Mouse (Mus musculus): ENCODE results near the gene Gm13283. TPM values are rescaled to one million over a fixed set of nuclear protein-coding genes. Genes with fewer than 3 reads are reported as not detected.
"Not testable (repeated sequence)": the region's sequence is repeated elsewhere in the genome, so short reads cannot be mapped to it uniquely, and the experiment has no call there.

Gm13283 gene
- polyA plus RNA-seq, 1 experiment from 2014 or later, result 0.22 TPM

GRCm38 (mm10) chr4:88744207-88744606 lies 15.7 kb upstream of the Gm13283 start:
- WGBS, result 72% methylated on average over 3 of the region's 3 CpGs
- Histone ChIP-seq H3K9ac (no peak overlapping the region), H3K36me3 (no peaks in the 10 kb centered on the region), H3K4me2 (no peak overlapping the region), H3K27ac (no peak overlapping the region), H3K9me3 (no peaks in the 10 kb centered on the region), H3K4me3 (no peak overlapping the region), H3K4me1 (replicated peaks) (no peaks in the 10 kb centered on the region), H3K27me3 (no peaks in the 10 kb centered on the region)
- ATAC-seq (ENCODE audit: low FRiP score), result no peak

DNA sequence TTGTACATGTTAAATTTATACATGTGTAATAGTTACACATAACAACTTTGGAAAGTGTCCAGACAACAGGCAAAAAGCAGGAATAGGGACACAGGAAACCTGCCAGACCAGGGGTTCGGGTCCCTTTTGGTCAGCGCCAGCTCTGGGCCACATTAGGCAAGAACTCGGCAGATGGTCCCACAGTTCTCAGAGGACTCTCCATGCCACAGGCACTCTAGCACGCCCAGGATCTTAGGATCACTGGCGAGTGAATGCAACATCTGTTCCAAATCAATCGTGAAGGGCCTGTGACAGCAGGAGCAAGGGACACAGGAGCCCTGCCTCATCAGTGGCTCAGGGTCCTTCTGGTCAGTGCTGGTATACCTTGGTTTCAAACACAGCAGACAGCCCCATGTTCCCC lies 10.0 kb upstream of the Gm13283 start:
- no peak overlapping the region for H3K4me2 ChIP-seq

DNA sequence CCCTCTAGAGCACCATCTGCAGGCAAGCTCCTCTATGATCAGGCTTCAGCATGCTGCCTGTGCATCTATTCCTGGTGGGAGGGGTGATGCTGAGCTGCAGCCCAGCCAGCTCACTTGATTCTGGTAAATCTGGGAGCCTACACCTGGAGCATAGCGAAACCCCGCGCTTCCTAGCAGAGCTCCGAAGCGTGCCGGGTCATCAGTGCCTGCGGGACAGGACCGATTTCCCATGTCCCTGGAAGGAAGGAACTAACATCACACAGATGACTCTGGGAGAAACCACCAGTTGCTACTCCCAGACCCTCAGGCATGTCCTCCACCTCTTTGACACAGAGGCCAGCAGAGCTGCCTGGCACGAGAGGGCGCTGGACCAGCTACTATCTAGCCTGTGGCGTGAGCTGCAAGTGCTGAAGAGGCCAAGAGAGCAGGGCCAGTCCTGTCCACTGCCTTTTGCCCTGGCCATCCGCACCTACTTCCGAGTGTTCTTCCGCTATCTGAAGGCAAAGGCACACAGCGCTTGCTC lies 5.0 kb upstream of the Gm13283 start, which contains the start of gene Gm13271:
Gene Gm13271 (plus strand): TSS at position 51 of the 523 bp plus-strand sequence.
- not testable (repeated sequence) for H3K9ac ChIP-seq; H3K4me1 ChIP-seq (replicated peaks); H3K27ac ChIP-seq; H3K36me3 ChIP-seq; H3K4me2 ChIP-seq; H3K4me3 ChIP-seq; H3K9me3 ChIP-seq; H3K27me3 ChIP-seq; ATAC-seq (ENCODE audit: low FRiP score)
- 79% methylated on average over 15 of the region's 15 CpGs for WGBS

More for the DNA sequence above, 10.0 kb upstream of the Gm13283 start:
- Histone ChIP-seq H3K4me3 (no peak overlapping the region), H3K27ac (no peak overlapping the region), H3K36me3 (no peaks in the 10 kb centered on the region), H3K4me1 (replicated peaks) (no peaks in the 10 kb centered on the region), H3K9me3 (no peaks in the 10 kb centered on the region), H3K27me3 (no peaks in the 10 kb centered on the region), H3K9ac (no peak overlapping the region)
- no peak for ATAC-seq (ENCODE audit: low FRiP score)
- WGBS, result 62% methylated on average over 6 of the region's 6 CpGs

GRCm38 (mm10) chr4:88756581-88757513 lies 3.1 kb upstream of the Gm13283 start:
- H3K9me3 ChIP-seq; H3K36me3 ChIP-seq; H3K27me3 ChIP-seq; ATAC-seq (ENCODE audit: low FRiP score); H3K4me1 ChIP-seq (replicated peaks): not testable (repeated sequence)
- WGBS, result 13% methylated on average over 29 of the region's 31 CpGs
- Histone ChIP-seq H3K4me2 (peak overlapping the region; percentile 81), H3K27ac (peak overlapping the region; percentile 78), H3K4me3 (peak overlapping the region; percentile 45), H3K9ac (peak overlapping the region; percentile 66)

GRCm38 (mm10) chr4:88757628-88758031 lies 2.3 kb upstream of the Gm13283 start:
- H3K36me3 ChIP-seq; H3K4me1 ChIP-seq (replicated peaks); H3K27me3 ChIP-seq; H3K9me3 ChIP-seq: not testable (repeated sequence)
- Histone ChIP-seq H3K9ac (peak overlapping the region; percentile 66), H3K4me3 (peak overlapping the region; percentile 45), H3K27ac (peak overlapping the region; percentile 78), H3K4me2 (peak overlapping the region; percentile 81)
- WGBS, result 3% methylated on average over 18 of the region's 21 CpGs
- ATAC-seq (ENCODE audit: low FRiP score), result peak; percentile 100

GRCm38 (mm10) chr4:88758751-88759150 lies 1.2 kb upstream of the Gm13283 start:
- not testable (repeated sequence) for H3K4me2 ChIP-seq; H3K4me3 ChIP-seq; H3K36me3 ChIP-seq; H3K27ac ChIP-seq; ATAC-seq (ENCODE audit: low FRiP score); H3K9ac ChIP-seq; H3K9me3 ChIP-seq; H3K27me3 ChIP-seq; H3K4me1 ChIP-seq (replicated peaks)
- WGBS, result 85% methylated on average over 9 of the region's 9 CpGs

- not testable (repeated sequence) for H3K9me3 ChIP-seq; H3K27ac ChIP-seq; H3K36me3 ChIP-seq; H3K27me3 ChIP-seq; ATAC-seq (ENCODE audit: low FRiP score); H3K4me1 ChIP-seq (replicated peaks); H3K9ac ChIP-seq
- Histone ChIP-seq H3K4me3 (peak overlapping the region; percentile 35), H3K4me2 (peak overlapping the region; percentile 61)
- WGBS, result under 1% methylated on average over 28 of the region's 28 CpGs
Observed at GRCm38 (mm10) chr4:88760431-88760830, 512 bp downstream of the Gm13283 start.

DNA sequence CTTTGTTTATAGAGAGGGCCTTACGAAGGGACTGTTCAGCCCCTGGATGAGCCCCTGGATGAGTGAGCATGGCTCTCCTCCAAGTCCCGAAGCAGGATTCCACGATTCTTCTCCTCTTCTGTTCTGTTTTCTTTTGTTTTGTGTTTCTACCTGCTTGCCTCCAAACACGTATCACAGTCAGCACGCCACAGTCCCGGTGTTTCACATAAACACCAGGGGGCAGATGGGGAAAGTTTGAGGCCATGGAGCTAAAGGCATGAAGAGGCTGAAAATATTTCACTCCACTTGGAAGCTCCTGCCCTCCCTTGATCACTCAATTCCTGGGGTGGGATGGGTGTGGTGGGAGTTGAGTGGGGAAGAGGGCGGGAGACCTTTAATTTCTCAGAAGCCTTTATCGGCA lies 1.9 kb downstream of the Gm13283 start:
- H3K36me3 ChIP-seq; H3K4me3 ChIP-seq; H3K9me3 ChIP-seq; H3K27ac ChIP-seq; H3K4me2 ChIP-seq; H3K9ac ChIP-seq; ATAC-seq (ENCODE audit: low FRiP score); H3K4me1 ChIP-seq (replicated peaks); H3K27me3 ChIP-seq: not testable (repeated sequence)
- 70% methylated on average over 6 of the region's 8 CpGs for WGBS

DNA sequence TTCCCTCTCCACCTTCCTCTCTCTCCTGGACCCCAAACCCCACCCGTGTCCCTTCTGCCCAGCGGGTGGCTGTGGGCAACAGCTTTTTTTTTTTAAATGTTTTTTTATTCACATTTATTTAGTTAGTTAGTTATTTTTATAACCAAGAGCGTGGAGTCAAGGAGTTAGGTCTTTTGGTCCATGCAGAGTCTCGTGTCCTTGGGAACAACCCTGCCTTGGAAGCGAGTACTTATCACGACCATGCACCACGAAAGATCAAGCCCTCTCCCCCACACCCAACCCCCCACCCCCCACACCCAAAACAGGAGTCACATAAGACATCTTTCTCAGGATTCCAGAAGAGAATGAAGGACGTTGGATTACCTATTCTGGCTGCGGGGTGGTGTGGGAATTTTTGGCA lies 2.4 kb downstream of the Gm13283 start:
- H3K9me3 ChIP-seq; H3K27ac ChIP-seq; H3K4me2 ChIP-seq; H3K9ac ChIP-seq; ATAC-seq (ENCODE audit: low FRiP score); H3K36me3 ChIP-seq; H3K4me1 ChIP-seq (replicated peaks); H3K27me3 ChIP-seq; H3K4me3 ChIP-seq: not testable (repeated sequence)
- 60% methylated on average over 9 of the region's 9 CpGs for WGBS

- H3K4me1 ChIP-seq (replicated peaks); H3K9me3 ChIP-seq; H3K9ac ChIP-seq; H3K27ac ChIP-seq; H3K36me3 ChIP-seq; H3K27me3 ChIP-seq; ATAC-seq (ENCODE audit: low FRiP score): not testable (repeated sequence)
- peak overlapping the region; percentile 36 for H3K4me3 ChIP-seq
- peak overlapping the region; percentile 59 for H3K4me2 ChIP-seq
- WGBS, result 2% methylated on average over 38 of the region's 42 CpGs
Observed at GRCm38 (mm10) chr4:88763384-88764018, 3.6 kb downstream of the Gm13283 start.

DNA sequence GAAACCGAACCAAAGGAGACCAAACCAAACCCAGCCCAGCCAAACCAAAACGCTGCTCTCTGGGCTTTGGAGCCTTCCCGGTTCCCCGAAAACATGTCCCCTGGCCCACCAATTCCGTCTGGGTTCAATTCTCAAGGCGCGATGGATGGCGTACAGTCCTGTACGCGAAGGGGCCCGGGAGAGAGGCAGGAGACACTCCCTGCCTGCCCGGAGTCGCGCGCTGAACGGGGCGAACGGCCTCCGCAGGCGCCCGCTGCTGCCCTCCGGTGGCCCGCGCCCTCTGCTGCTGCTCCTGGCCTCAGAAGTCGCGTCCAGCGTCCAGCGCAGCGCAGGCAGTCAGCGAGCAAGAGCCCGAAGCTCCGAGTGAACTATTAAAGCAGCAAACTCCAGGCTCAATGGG lies 13.6 kb downstream of the Gm13283 start, which contains the start of gene Gm13290:
Gene Gm13290 (plus strand): TSS at position 301 of the 400 bp plus-strand sequence.
- WGBS, result no CpG with 5 or more reads among the region's 32 CpGs
- not testable (repeated sequence) for H3K27me3 ChIP-seq; H3K9ac ChIP-seq; H3K4me3 ChIP-seq; H3K4me1 ChIP-seq (replicated peaks); H3K36me3 ChIP-seq; H3K9me3 ChIP-seq; H3K27ac ChIP-seq; H3K4me2 ChIP-seq; ATAC-seq (ENCODE audit: low FRiP score)

DNA sequence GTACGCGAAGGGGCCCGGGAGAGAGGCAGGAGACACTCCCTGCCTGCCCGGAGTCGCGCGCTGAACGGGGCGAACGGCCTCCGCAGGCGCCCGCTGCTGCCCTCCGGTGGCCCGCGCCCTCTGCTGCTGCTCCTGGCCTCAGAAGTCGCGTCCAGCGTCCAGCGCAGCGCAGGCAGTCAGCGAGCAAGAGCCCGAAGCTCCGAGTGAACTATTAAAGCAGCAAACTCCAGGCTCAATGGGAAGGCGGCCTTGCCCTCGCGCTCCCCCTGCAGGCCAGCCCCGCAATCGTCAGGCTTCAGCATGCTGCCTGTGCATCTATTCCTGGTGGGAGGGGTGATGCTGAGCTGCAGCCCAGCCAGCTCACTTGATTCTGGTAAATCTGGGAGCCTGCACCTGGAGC lies 16.7 kb downstream of the Gm13283 start, which contains the start of gene Gm13289:
Gene Gm13289 (plus strand): TSS at position 301 of the 400 bp plus-strand sequence.
- H3K27me3 ChIP-seq; H3K27ac ChIP-seq; H3K4me3 ChIP-seq; H3K4me1 ChIP-seq (replicated peaks); H3K9me3 ChIP-seq; H3K36me3 ChIP-seq; H3K4me2 ChIP-seq; H3K9ac ChIP-seq; ATAC-seq (ENCODE audit: low FRiP score): not testable (repeated sequence)
- no CpG with 5 or more reads among the region's 29 CpGs for WGBS
